Mouse (Mus musculus): ENCODE results near the gene Mtss1l. TPM values are rescaled to one million over a fixed set of nuclear protein-coding genes. Genes with fewer than 3 reads are reported as not detected.

Mtss1l gene
- polyA plus RNA-seq, 1 experiment from 2014 or later, result 0.89 TPM

GRCm38 (mm10) chr8:110695431-110695830 lies 25.8 kb upstream of the Mtss1l start:
- Histone ChIP-seq H3K4me1 (replicated peaks) (0 out of 2 replicates have a peak, but pooled peaks cover 3% of the 10 kb centered on the region), H3K27me3 (no peaks in the 10 kb centered on the region), H3K27ac (no peak overlapping the region), H3K4me2 (no peak overlapping the region), H3K9me3 (replicated peaks) (no peaks in the 10 kb centered on the region), H3K4me3 (replicated peaks) (no peak overlapping the region), H3K36me3 (peaks cover 51% of the 10 kb centered on the region), H3K9ac (no peak overlapping the region)
- no peak for ATAC-seq (ENCODE audit: low read depth)
- 90% methylated on average over 5 of the region's 5 CpGs for WGBS (ENCODE audit: insufficient replicate concordance)
- no peak for DNase-seq

- no peak for ATAC-seq (ENCODE audit: low read depth)
- H3K4me1 ChIP-seq (replicated peaks), result 0 out of 2 replicates have a peak, but pooled peaks cover under 1% of the 10 kb centered on the region
- DNase-seq, result no peak
- peaks cover 46% of the 10 kb centered on the region for H3K36me3 ChIP-seq
- no peaks in the 10 kb centered on the region for H3K9me3 ChIP-seq (replicated peaks)
- no peak overlapping the region for H3K4me3 ChIP-seq (replicated peaks)
- no peak overlapping the region for H3K4me2 ChIP-seq
- H3K9ac ChIP-seq, result no peak overlapping the region
- H3K27me3 ChIP-seq, result no peaks in the 10 kb centered on the region
- 73% methylated on average over 4 of the region's 4 CpGs for WGBS (ENCODE audit: insufficient replicate concordance)
- H3K27ac ChIP-seq, result no peak overlapping the region
Observed at GRCm38 (mm10) chr8:110696051-110696450, 25.2 kb upstream of the Mtss1l start.

GRCm38 (mm10) chr8:110697571-110697970 lies 23.7 kb upstream of the Mtss1l start:
- Histone ChIP-seq H3K27me3 (no peaks in the 10 kb centered on the region), H3K36me3 (peaks cover 44% of the 10 kb centered on the region), H3K27ac (no peak overlapping the region), H3K9me3 (replicated peaks) (no peaks in the 10 kb centered on the region), H3K4me3 (replicated peaks) (no peak overlapping the region), H3K4me2 (no peak overlapping the region), H3K9ac (no peak overlapping the region), H3K4me1 (replicated peaks) (no peaks in the 10 kb centered on the region)
- 80% methylated on average over 5 of the region's 5 CpGs for WGBS (ENCODE audit: insufficient replicate concordance)
- DNase-seq (no peak), ATAC-seq (ENCODE audit: low read depth) (no peak)

- H3K27ac ChIP-seq, result no peak overlapping the region
- no peaks in the 10 kb centered on the region for H3K27me3 ChIP-seq
- no peak overlapping the region for H3K4me2 ChIP-seq
- no peaks in the 10 kb centered on the region for H3K9me3 ChIP-seq (replicated peaks)
- H3K4me1 ChIP-seq (replicated peaks), result no peaks in the 10 kb centered on the region
- H3K4me3 ChIP-seq (replicated peaks), result no peak overlapping the region
- WGBS (ENCODE audit: insufficient replicate concordance), result 50% methylated on average over 1 of the region's 1 CpGs
- H3K9ac ChIP-seq, result no peak overlapping the region
- ATAC-seq (ENCODE audit: low read depth) (no peak), DNase-seq (no peak)
- H3K36me3 ChIP-seq, result peaks cover 44% of the 10 kb centered on the region
Observed at GRCm38 (mm10) chr8:110698098-110698497, 23.2 kb upstream of the Mtss1l start.

- Histone ChIP-seq H3K4me2 (no peak overlapping the region), H3K4me3 (replicated peaks) (no peak overlapping the region), H3K4me1 (replicated peaks) (no peaks in the 10 kb centered on the region), H3K27ac (no peak overlapping the region), H3K36me3 (peaks cover 37% of the 10 kb centered on the region), H3K27me3 (no peaks in the 10 kb centered on the region), H3K9ac (no peak overlapping the region), H3K9me3 (replicated peaks) (no peaks in the 10 kb centered on the region)
- 75% methylated on average over 7 of the region's 7 CpGs for WGBS (ENCODE audit: insufficient replicate concordance)
- DNase-seq, result no peak
- no peak for ATAC-seq (ENCODE audit: low read depth)
Observed at GRCm38 (mm10) chr8:110699501-110699900, 21.8 kb upstream of the Mtss1l start.

- DNase-seq, result no peak
- H3K9me3 ChIP-seq (replicated peaks), result no peaks in the 10 kb centered on the region
- no peaks in the 10 kb centered on the region for H3K4me1 ChIP-seq (replicated peaks)
- no peak overlapping the region for H3K9ac ChIP-seq
- 76% methylated on average over 2 of the region's 2 CpGs for WGBS (ENCODE audit: insufficient replicate concordance)
- no peak overlapping the region for H3K4me2 ChIP-seq
- no peaks in the 10 kb centered on the region for H3K27me3 ChIP-seq
- ATAC-seq (ENCODE audit: low read depth), result no peak
- H3K4me3 ChIP-seq (replicated peaks), result no peak overlapping the region
- no peak overlapping the region for H3K27ac ChIP-seq
- peaks cover 39% of the 10 kb centered on the region for H3K36me3 ChIP-seq
Observed at GRCm38 (mm10) chr8:110700561-110700960, 20.7 kb upstream of the Mtss1l start.

- DNase-seq, result no peak
- Histone ChIP-seq H3K4me2 (no peak overlapping the region), H3K27ac (no peak overlapping the region), H3K27me3 (no peaks in the 10 kb centered on the region), H3K9ac (no peak overlapping the region), H3K4me3 (replicated peaks) (no peak overlapping the region), H3K36me3 (peaks cover 23% of the 10 kb centered on the region), H3K9me3 (replicated peaks) (no peaks in the 10 kb centered on the region), H3K4me1 (replicated peaks) (no peaks in the 10 kb centered on the region)
- 72% methylated on average over 9 of the region's 9 CpGs for WGBS (ENCODE audit: insufficient replicate concordance)
- no peak for ATAC-seq (ENCODE audit: low read depth)
Observed at GRCm38 (mm10) chr8:110702636-110703459, 18.4 kb upstream of the Mtss1l start.

- no peak overlapping the region for H3K27ac ChIP-seq
- H3K4me2 ChIP-seq, result no peak overlapping the region
- H3K27me3 ChIP-seq, result no peaks in the 10 kb centered on the region
- DNase-seq, result no peak
- no peak overlapping the region for H3K9ac ChIP-seq
- H3K4me1 ChIP-seq (replicated peaks), result no peaks in the 10 kb centered on the region
- WGBS (ENCODE audit: insufficient replicate concordance), result 75% methylated on average over 9 of the region's 9 CpGs
- peaks cover 25% of the 10 kb centered on the region for H3K36me3 ChIP-seq
- H3K4me3 ChIP-seq (replicated peaks), result no peak overlapping the region
- ATAC-seq (ENCODE audit: low read depth), result no peak
- no peaks in the 10 kb centered on the region for H3K9me3 ChIP-seq (replicated peaks)
Observed at GRCm38 (mm10) chr8:110703460-110704061, 17.7 kb upstream of the Mtss1l start.

- Histone ChIP-seq H3K4me3 (replicated peaks) (no peak overlapping the region), H3K9me3 (replicated peaks) (no peaks in the 10 kb centered on the region), H3K36me3 (peaks cover 25% of the 10 kb centered on the region), H3K27ac (no peak overlapping the region), H3K27me3 (no peaks in the 10 kb centered on the region), H3K9ac (no peak overlapping the region), H3K4me1 (replicated peaks) (no peaks in the 10 kb centered on the region), H3K4me2 (no peak overlapping the region)
- 80% methylated on average over 3 of the region's 3 CpGs for WGBS (ENCODE audit: insufficient replicate concordance)
- no peak for ATAC-seq (ENCODE audit: low read depth)
- DNase-seq, result no peak
Observed at GRCm38 (mm10) chr8:110704103-110704502, 17.2 kb upstream of the Mtss1l start.

- Histone ChIP-seq H3K4me3 (replicated peaks) (no peak overlapping the region), H3K36me3 (peaks cover 27% of the 10 kb centered on the region), H3K9me3 (replicated peaks) (no peaks in the 10 kb centered on the region), H3K4me2 (no peak overlapping the region), H3K27ac (peak overlapping the region; percentile 34), H3K4me1 (replicated peaks) (no peaks in the 10 kb centered on the region), H3K9ac (no peak overlapping the region), H3K27me3 (no peaks in the 10 kb centered on the region)
- WGBS (ENCODE audit: insufficient replicate concordance), result 51% methylated on average over 14 of the region's 14 CpGs
- ATAC-seq (ENCODE audit: low read depth), result 0 out of 2 replicates have a peak, but pooled peaks have one; percentile 38
- no peak for DNase-seq
Observed at GRCm38 (mm10) chr8:110705391-110706287, 15.6 kb upstream of the Mtss1l start.

- H3K9ac ChIP-seq, result no peak overlapping the region
- ATAC-seq (ENCODE audit: low read depth) (no peak), DNase-seq (no peak)
- H3K9me3 ChIP-seq (replicated peaks), result no peaks in the 10 kb centered on the region
- H3K27ac ChIP-seq, result peak overlapping the region; percentile 13
- no peak overlapping the region for H3K4me2 ChIP-seq
- no peak overlapping the region for H3K4me3 ChIP-seq (replicated peaks)
- H3K4me1 ChIP-seq (replicated peaks), result no peaks in the 10 kb centered on the region; the same call in 1 of the 2 replicates
- no peaks in the 10 kb centered on the region for H3K27me3 ChIP-seq
- H3K36me3 ChIP-seq, result peaks cover 34% of the 10 kb centered on the region
- 71% methylated on average over 3 of the region's 3 CpGs for WGBS (ENCODE audit: insufficient replicate concordance)
Observed at GRCm38 (mm10) chr8:110706288-110706870, 14.9 kb upstream of the Mtss1l start.
